Mouse (Mus musculus) intestine, embryonic 15.5 days (tissue): Measurements from ENCODE around the gene Tufm. TPM values are rescaled to one million over a fixed set of nuclear protein-coding genes. Genes with fewer than 3 reads are reported as not detected.

Experiments used
- ATAC-seq: fragments of 200-750 bp; cut with Nextera tagmentation; 2 replicates; pipeline ENCODE4 v1.8.0; 2017; ENCODE audit warnings: moderate TSS enrichment, moderate library complexity
- H3K27ac ChIP-seq: fragments of 300-500 bp; sonication (generic); 2 replicates; pipeline ENCODE4 v1.5.1; 2015; ENCODE audit warnings: mild to moderate bottlenecking, inconsistent platforms
- H3K27me3 ChIP-seq: fragments of 300-500 bp; sonication (generic); replicated peaks from 2 replicates; pipeline ENCODE4 v1.6.1; 2015; ENCODE audit warnings: inconsistent platforms
- H3K36me3 ChIP-seq: fragments of 300-500 bp; sonication (generic); 2 replicates; pipeline ENCODE4 v1.6.1; 2015; ENCODE audit warnings: inconsistent platforms
- H3K4me1 ChIP-seq: fragments of 300-500 bp; sonication (generic); replicated peaks from 2 replicates; pipeline ENCODE4 v1.6.1; 2015; ENCODE audit warnings: inconsistent platforms
- H3K4me2 ChIP-seq: fragments of 300-500 bp; sonication (generic); replicated peaks from 2 replicates; pipeline ENCODE4 v1.6.1; 2015; ENCODE audit warnings: mild to moderate bottlenecking, inconsistent platforms
- H3K4me3 ChIP-seq: fragments of 300-500 bp; sonication (generic); replicated peaks from 2 replicates; pipeline ENCODE4 v1.5.1; 2015; ENCODE audit warnings: inconsistent platforms
- H3K9ac ChIP-seq: fragments of 300-500 bp; sonication (generic); 2 replicates; pipeline ENCODE4 v1.6.1; 2015; ENCODE audit warnings: inconsistent platforms
- H3K9me3 ChIP-seq: fragments of 300-500 bp; sonication (generic); 2 replicates; pipeline ENCODE4 v1.6.1; 2016; ENCODE audit warnings: inconsistent platforms
- whole genome bisulfite sequencing: fragments of 180-500 bp; shearing (Covaris S2); methylation state at CpG from one replicate; pipeline ENCODE4 v1.1.7; 2015; 5-methylcytosine and 5-hydroxymethylcytosine counted together
- polyA plus RNA-seq: library from polyadenylated mRNA; unstranded; fragments of >200 nt; fragmentation: Nextera tagmentation; extraction: Ambion mirVana; gene quantifications from 2 replicates; pipeline ENCODE4 v1.2.1, GENCODE M21; 2015

Gene Tufm
- polyA plus RNA-seq, result 190 and 207 TPM in 2 replicates

- Histone ChIP-seq H3K27ac (peak within 1 kb of the TSS; percentile 77), H3K4me2 (peak within 1 kb of the TSS; percentile 79), H3K9ac (peak within 1 kb of the TSS; percentile 66), H3K4me3 (peak within 1 kb of the TSS; percentile 67), H3K36me3 (peaks cover 13% of the 10 kb centered on the region), H3K4me1 (peaks cover 5% of the 10 kb centered on the region), H3K9me3 (no peaks in the 10 kb centered on the region), H3K27me3 (no peaks in the 10 kb centered on the region)
- peak; percentile 90 for ATAC-seq
- under 1% methylated on average over 32 of the region's 32 CpGs for WGBS
Observed at GRCm38 (mm10) chr7:126487052-126487483, at the start of gene Tufm. Tufm (plus strand) TSS chr7:126487361.

DNA sequence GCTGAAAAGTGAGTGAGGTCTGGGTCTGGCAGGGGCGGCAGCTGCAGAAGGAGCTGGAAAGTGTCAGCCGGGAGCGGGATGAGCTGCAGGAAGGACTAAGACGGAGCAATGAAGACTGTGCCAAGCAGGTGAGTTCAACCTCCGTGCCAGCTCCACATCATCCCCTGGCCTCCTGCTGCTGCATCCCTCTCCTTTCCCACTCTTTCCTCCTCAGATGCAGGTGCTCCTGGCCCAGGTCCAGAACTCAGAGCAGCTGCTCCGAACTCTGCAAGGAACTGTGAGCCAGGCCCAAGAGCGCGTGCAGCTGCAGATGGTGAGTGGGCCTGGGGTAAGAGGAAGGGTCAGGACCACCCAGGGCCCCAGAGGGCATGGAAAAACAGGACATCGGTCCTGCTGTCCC is 47.0 kb upstream of the Tufm start:
- Histone ChIP-seq H3K27me3 (no peaks in the 10 kb centered on the region), H3K36me3 (peaks cover 15% of the 10 kb centered on the region), H3K27ac (no peak overlapping the region), H3K9ac (no peak overlapping the region), H3K4me1 (no peaks in the 10 kb centered on the region), H3K9me3 (no peaks in the 10 kb centered on the region), H3K4me2 (no peak overlapping the region), H3K4me3 (no peak overlapping the region)
- no peak for ATAC-seq
- WGBS, result 74% methylated on average over 9 of the region's 9 CpGs

DNA sequence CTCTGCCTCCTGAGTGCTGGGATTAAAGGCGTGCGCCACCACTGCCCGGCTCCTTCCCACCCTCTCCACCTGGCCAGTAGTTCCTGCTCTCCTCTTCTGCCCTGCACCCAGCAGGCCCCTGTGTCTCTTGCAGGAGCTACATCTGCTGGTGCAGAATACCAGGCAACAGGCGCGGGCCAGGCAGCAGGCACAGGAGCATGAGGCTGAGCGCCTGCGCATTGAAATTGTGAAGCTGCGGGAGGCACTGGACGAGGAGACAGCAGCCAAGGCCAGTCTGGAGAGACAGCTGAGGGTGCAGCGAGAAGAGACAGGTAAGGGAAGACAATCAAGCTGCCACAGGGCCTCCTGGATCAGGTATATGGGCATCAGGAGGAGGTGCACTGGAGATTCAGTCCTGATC is 43.2 kb upstream of the Tufm start:
- WGBS, result 93% methylated on average over 10 of the region's 10 CpGs
- no peaks in the 10 kb centered on the region for H3K4me1 ChIP-seq
- no peak overlapping the region for H3K9ac ChIP-seq
- no peak overlapping the region for H3K4me3 ChIP-seq
- no peak overlapping the region for H3K4me2 ChIP-seq
- no peaks in the 10 kb centered on the region for H3K27me3 ChIP-seq
- H3K36me3 ChIP-seq, result peaks cover 12% of the 10 kb centered on the region
- no peaks in the 10 kb centered on the region for H3K9me3 ChIP-seq
- ATAC-seq, result no peak
- H3K27ac ChIP-seq, result no peak overlapping the region

- H3K36me3 ChIP-seq, result peaks cover 12% of the 10 kb centered on the region
- no peaks in the 10 kb centered on the region for H3K9me3 ChIP-seq
- ATAC-seq, result no peak
- H3K27ac ChIP-seq, result no peak overlapping the region
- no peaks in the 10 kb centered on the region for H3K27me3 ChIP-seq
- no peaks in the 10 kb centered on the region for H3K4me1 ChIP-seq
- H3K4me3 ChIP-seq, result no peak overlapping the region
- no peak overlapping the region for H3K9ac ChIP-seq
- WGBS, result 91% methylated on average over 9 of the region's 9 CpGs
- no peak overlapping the region for H3K4me2 ChIP-seq
Observed at GRCm38 (mm10) chr7:126444536-126444935, 42.6 kb upstream of the Tufm start.

DNA sequence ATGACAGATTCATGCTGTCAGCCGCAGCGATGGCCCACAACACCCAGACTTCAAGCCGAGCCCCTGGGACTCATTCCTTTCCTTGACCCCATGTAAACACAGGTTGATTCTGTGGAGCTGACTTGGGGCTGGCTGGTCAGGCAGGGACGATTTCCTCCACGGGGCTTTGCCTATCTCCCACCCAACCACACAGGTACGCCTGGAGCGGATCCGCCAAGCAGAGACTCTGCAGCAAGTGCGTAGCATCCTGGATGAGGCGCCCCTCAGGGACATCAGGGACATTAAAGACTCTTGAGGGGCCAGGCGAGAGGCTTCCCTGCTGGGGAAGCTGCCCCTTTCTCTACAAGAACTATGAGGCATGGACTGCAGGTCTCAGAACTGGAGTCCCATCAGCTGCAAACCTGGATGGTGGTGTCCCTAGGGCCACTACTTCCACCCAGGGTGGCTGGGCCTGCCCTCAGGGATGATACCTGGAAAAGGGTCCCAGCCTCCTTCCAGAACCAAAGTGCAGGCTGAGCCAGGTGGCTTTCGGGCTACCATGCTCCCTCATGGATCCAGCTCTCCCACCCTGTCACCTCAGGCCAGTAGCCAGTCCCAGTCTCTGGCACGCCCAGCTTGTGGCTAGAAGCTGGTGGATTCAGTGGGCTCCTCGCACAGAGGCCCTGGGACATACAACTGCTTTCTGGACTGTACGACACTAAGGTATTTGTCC is 41.9 kb upstream of the Tufm start:
- no peak overlapping the region for H3K4me2 ChIP-seq
- no peaks in the 10 kb centered on the region for H3K27me3 ChIP-seq
- no peaks in the 10 kb centered on the region for H3K4me1 ChIP-seq
- H3K9me3 ChIP-seq, result no peaks in the 10 kb centered on the region
- H3K36me3 ChIP-seq, result peaks cover 12% of the 10 kb centered on the region
- 93% methylated on average over 15 of the region's 15 CpGs for WGBS
- no peak overlapping the region for H3K27ac ChIP-seq
- ATAC-seq, result no peak
- H3K4me3 ChIP-seq, result no peak overlapping the region
- H3K9ac ChIP-seq, result no peak overlapping the region

DNA sequence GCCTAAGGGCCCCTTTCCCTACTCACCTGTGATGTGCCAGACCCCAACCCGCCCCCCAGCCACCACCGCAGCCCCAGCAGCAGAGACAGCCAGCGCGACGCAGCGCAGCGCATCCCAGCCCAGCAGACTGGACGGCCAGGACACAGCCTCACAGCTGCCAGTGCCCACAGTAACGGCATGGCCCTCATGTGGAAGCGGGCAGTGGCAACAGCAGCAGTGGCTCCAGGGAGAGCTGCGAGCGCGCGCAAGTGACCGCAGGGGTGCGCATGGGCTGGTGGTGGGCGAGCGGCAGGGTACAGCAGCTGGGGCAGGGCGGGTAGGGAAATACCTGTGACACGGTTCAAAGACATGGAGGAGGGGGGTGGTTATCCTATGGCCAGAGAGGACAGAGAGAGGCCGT is 40.9 kb upstream of the Tufm start:
- H3K36me3 ChIP-seq, result peaks cover 12% of the 10 kb centered on the region
- no peak overlapping the region for H3K27ac ChIP-seq
- 95% methylated on average over 21 of the region's 21 CpGs for WGBS
- H3K9ac ChIP-seq, result no peak overlapping the region
- H3K9me3 ChIP-seq, result no peaks in the 10 kb centered on the region
- H3K27me3 ChIP-seq, result no peaks in the 10 kb centered on the region
- H3K4me1 ChIP-seq, result no peaks in the 10 kb centered on the region
- no peak for ATAC-seq
- no peak overlapping the region for H3K4me3 ChIP-seq
- H3K4me2 ChIP-seq, result no peak overlapping the region

GRCm38 (mm10) chr7:126448481-126448880 is 38.7 kb upstream of the Tufm start:
- no peak for ATAC-seq

DNA sequence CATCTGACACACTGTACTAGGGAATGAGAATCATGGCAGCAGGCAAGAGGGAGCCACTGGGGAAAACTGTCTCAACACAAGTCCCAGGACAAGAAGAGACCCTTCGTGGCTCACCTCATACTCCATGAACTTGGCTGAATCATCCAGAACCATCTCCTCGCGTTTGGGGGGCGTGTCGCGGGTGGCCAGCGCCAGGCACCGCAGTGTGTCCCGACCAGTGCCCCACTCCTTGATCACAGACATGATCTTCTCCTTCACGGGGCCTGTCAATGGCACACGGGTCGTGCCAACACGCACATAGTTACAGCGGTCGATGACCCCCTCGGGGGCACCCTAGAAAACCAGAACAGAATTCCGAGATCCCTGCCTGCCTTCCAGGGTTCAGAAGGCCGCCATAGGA is 37.2 kb upstream of the Tufm start:
- Histone ChIP-seq H3K27me3 (no peaks in the 10 kb centered on the region), H3K4me2 (no peak overlapping the region), H3K9me3 (no peaks in the 10 kb centered on the region), H3K9ac (no peak overlapping the region), H3K4me1 (no peaks in the 10 kb centered on the region), H3K4me3 (no peak overlapping the region), H3K36me3 (0 out of 2 replicates have a peak, but pooled peaks cover 1% of the 10 kb centered on the region), H3K27ac (no peak overlapping the region)
- ATAC-seq, result no peak
- WGBS, result 92% methylated on average over 18 of the region's 18 CpGs

More at GRCm38 (mm10) chr7:126448481-126448880, 38.7 kb upstream of the Tufm start:
- no peak overlapping the region for H3K27ac ChIP-seq
- H3K4me1 ChIP-seq, result no peaks in the 10 kb centered on the region
- no peaks in the 10 kb centered on the region for H3K27me3 ChIP-seq
- WGBS, result 92% methylated on average over 19 of the region's 19 CpGs
- no peak overlapping the region for H3K9ac ChIP-seq
- H3K36me3 ChIP-seq, result peaks cover 12% of the 10 kb centered on the region
- no peak overlapping the region for H3K4me3 ChIP-seq
- H3K9me3 ChIP-seq, result no peaks in the 10 kb centered on the region
- no peak overlapping the region for H3K4me2 ChIP-seq

GRCm38 (mm10) chr7:126450641-126451040 is 36.5 kb upstream of the Tufm start:
- WGBS, result 91% methylated on average over 6 of the region's 6 CpGs
- Histone ChIP-seq H3K4me2 (no peak overlapping the region), H3K9me3 (no peaks in the 10 kb centered on the region), H3K4me3 (no peak overlapping the region), H3K27me3 (no peaks in the 10 kb centered on the region), H3K9ac (no peak overlapping the region), H3K27ac (no peak overlapping the region), H3K36me3 (no peaks in the 10 kb centered on the region), H3K4me1 (no peaks in the 10 kb centered on the region)
- ATAC-seq, result no peak

DNA sequence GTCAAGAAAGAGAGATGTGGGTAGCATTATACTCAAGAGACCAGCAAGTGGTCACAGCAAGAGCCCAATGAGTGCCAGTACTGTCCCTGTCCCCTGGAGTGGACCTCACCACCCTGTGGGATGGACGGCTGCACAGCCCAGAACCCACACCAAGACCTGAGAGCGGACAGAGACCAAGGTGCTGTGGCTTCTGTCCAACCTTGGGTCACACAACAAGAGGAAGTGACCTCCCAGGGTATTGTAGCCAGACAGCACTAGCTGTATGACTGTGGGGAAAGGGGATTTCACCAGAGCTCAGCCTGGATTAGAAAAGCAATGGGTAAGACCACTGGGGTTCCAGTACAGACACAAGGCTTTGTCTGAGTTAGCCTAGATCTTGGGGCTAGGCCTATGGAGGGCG is 34.9 kb upstream of the Tufm start:
- no peak overlapping the region for H3K4me2 ChIP-seq
- 92% methylated on average over 3 of the region's 3 CpGs for WGBS
- H3K4me3 ChIP-seq, result no peak overlapping the region
- H3K4me1 ChIP-seq, result no peaks in the 10 kb centered on the region
- ATAC-seq, result no peak
- H3K9ac ChIP-seq, result no peak overlapping the region
- no peak overlapping the region for H3K27ac ChIP-seq
- H3K36me3 ChIP-seq, result no peaks in the 10 kb centered on the region
- no peaks in the 10 kb centered on the region for H3K27me3 ChIP-seq
- H3K9me3 ChIP-seq, result no peaks in the 10 kb centered on the region

GRCm38 (mm10) chr7:126453861-126454260 is 33.3 kb upstream of the Tufm start:
- 0 out of 2 replicates have a peak, but pooled peaks cover 3% of the 10 kb centered on the region for H3K4me1 ChIP-seq
- no peaks in the 10 kb centered on the region for H3K27me3 ChIP-seq
- no peaks in the 10 kb centered on the region for H3K9me3 ChIP-seq
- H3K4me3 ChIP-seq, result no peak overlapping the region
- H3K27ac ChIP-seq, result no peak overlapping the region
- 46% methylated on average over 7 of the region's 7 CpGs for WGBS
- no peaks in the 10 kb centered on the region for H3K36me3 ChIP-seq
- ATAC-seq, result no peak
- H3K4me2 ChIP-seq, result no peak overlapping the region
- no peak overlapping the region for H3K9ac ChIP-seq

DNA sequence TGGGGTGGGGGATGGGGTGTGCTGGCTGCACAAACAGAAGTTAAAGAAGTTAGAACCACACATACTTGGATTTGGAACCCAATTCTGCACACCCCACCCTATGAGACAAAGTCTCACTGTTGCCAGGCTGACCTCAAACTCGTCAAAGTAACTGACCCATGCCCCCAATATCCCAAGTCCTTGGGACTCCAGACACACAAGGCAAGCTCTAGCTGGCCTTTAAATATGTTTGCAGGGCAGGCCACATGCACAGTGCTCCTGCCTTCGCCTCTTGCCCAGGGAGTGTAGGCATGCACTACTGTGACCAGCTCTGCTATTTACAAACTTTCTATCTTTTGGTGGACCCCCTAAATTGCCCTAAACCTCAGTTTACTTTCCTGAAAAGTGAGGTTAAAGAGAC is 31.9 kb upstream of the Tufm start:
- ATAC-seq, result no peak
- Histone ChIP-seq H3K9ac (no peak overlapping the region), H3K36me3 (no peaks in the 10 kb centered on the region), H3K9me3 (no peaks in the 10 kb centered on the region), H3K27ac (no peak overlapping the region), H3K4me2 (no peak overlapping the region), H3K4me3 (no peak overlapping the region), H3K27me3 (no peaks in the 10 kb centered on the region), H3K4me1 (0 out of 2 replicates have a peak, but pooled peaks cover 3% of the 10 kb centered on the region)
- WGBS, result 75% methylated on average over 2 of the region's 2 CpGs
